ENCODE assay signal across 9 mouse cellular contexts in the genomic region with DNA sequence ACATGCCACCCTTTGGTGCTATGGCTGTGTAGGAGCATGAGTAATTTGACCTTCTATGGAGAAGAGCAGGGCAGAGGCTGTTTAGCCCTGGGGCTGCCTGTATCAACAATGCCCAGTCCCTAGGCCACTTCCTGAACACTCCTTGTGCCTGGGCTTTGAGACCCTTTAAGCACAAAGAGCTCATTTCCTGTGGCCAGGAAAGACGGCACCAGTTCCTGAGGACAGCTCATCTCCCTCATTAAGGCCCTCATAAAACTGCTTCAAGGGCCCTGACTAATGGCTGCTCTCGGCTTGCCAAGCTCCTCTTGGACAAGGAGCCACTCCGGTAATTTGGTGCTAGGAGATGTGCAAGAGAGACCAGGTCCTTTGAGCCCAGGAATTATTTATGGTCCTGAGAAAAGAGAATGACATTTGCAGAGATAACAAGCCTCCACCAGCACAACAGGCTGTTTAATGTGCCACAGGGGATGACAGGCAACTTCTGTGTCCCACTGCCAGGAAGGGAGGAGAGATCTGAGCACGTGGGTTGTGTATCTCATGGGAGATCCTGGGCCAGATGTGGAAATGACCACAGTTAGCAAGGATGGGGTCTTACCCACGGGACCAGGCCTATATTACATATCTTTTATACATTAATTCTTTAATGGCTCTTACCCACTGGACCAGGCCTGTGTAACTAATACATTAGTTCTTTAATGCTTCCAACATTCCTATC. TPM values are rescaled to one million over a fixed set of nuclear protein-coding genes. Genes with fewer than 3 reads are reported as not detected.
DNase-seq lines count a peak whose midpoint lies in the region; ATAC-seq and TF ChIP-seq lines count a peak whose summit lies in the region.
"Had no signal": no experiment of that assay in that cellular context is flagged by ENCODE, and none has a peak within 500 bp of the region (broad histone marks: within the 10 kb centered on the region; RNA-seq: fewer than 3 reads in every experiment).

No protein-coding gene starts in this region.

- TF ChIP-seq CTCF in liver, postnatal 0 days (IDR thresholded peaks at IDR 0.05; ENCODE audit: low read depth), result no peak

- H3K27me3 ChIP-seq in liver, embryonic 11.5 days (replicated peaks; ENCODE audit: control insufficient read depth, insufficient read depth, low read length), result peaks cover 3% of the 10 kb centered on the region; the same call in 1 of the 2 replicates
- H3K27me3 ChIP-seq in liver, postnatal 0 days (ENCODE audit: insufficient read depth, low read length), result no peaks in the 10 kb centered on the region
- H3K27me3 ChIP-seq in hindbrain, embryonic 13.5 days, result 0 out of 2 replicates have a peak, but pooled peaks cover 4% of the 10 kb centered on the region
- no peaks in the 10 kb centered on the region for H3K27me3 ChIP-seq in midbrain, embryonic 14.5 days (ENCODE audit: control insufficient read depth, insufficient read depth, low read length)

- no peak for ATAC-seq in liver, embryonic 11.5 days (replicated peaks; ENCODE audit: low FRiP score)
- ATAC-seq in liver, postnatal 0 days, result no peak
- no peak for ATAC-seq in hindbrain, embryonic 13.5 days (ENCODE audit: low FRiP score)
- ATAC-seq in midbrain, embryonic 14.5 days (ENCODE audit: low FRiP score, low TSS enrichment), result no peak

- no peaks in the 10 kb centered on the region for H3K36me3 ChIP-seq in liver, embryonic 11.5 days (ENCODE audit: control insufficient read depth, insufficient read depth, low read length)
- H3K36me3 ChIP-seq in liver, postnatal 0 days (replicated peaks; ENCODE audit: insufficient read depth, low read length), result no peaks in the 10 kb centered on the region
- H3K36me3 ChIP-seq in hindbrain, embryonic 13.5 days, result no peaks in the 10 kb centered on the region
- no peaks in the 10 kb centered on the region for H3K36me3 ChIP-seq in midbrain, embryonic 14.5 days (ENCODE audit: control insufficient read depth, insufficient read depth, low read length)

- peak; percentile 28 for DNase-seq in adrenal gland, adult 8-10 months
- no peak for DNase-seq in adrenal gland, postnatal 4 days (ENCODE audit: low spot score in 2 of 2)
- no peak for DNase-seq in liver, embryonic 11.5 days (ENCODE audit: low spot score)
- DNase-seq in liver, postnatal 0 days, result no peak
- peak; percentile 18 for DNase-seq in midbrain, embryonic 14.5 days
- DNase-seq in ovary, postnatal 10 days (ENCODE audit: low spot score), result no peak
- DNase-seq in frontal cortex, postnatal 14 days (ENCODE audit: low spot score in 2 of 2), result no peak
- DNase-seq: gastrocnemius, postnatal 10 days had no signal

- 30% methylated on average over 5 of the region's 5 CpGs for WGBS in liver, embryonic 11.5 days
- 46% methylated on average over 5 of the region's 5 CpGs for WGBS in liver, postnatal 0 days (ENCODE audit: insufficient replicate concordance)
- 38% methylated on average over 5 of the region's 5 CpGs for WGBS in hindbrain, embryonic 13.5 days
- 45% methylated on average over 5 of the region's 5 CpGs for WGBS in midbrain, embryonic 14.5 days

- no peak overlapping the region for H3K9ac ChIP-seq in liver, embryonic 11.5 days (ENCODE audit: low read depth, low read length)
- no peak overlapping the region for H3K9ac ChIP-seq in liver, postnatal 0 days (replicated peaks)
- no peak overlapping the region for H3K9ac ChIP-seq in hindbrain, embryonic 13.5 days
- H3K9ac ChIP-seq in midbrain, embryonic 14.5 days (replicated peaks; ENCODE audit: low read length), result no peak overlapping the region

- H3K4me2 ChIP-seq in liver, embryonic 11.5 days, result no peak overlapping the region
- no peak overlapping the region for H3K4me2 ChIP-seq in liver, postnatal 0 days (ENCODE audit: low read depth, low read length)
- no peak overlapping the region for H3K4me2 ChIP-seq in hindbrain, embryonic 13.5 days
- H3K4me2 ChIP-seq in midbrain, embryonic 14.5 days (ENCODE audit: low read length), result no peak overlapping the region

- TF ChIP-seq EP300 in liver, postnatal 0 days (IDR thresholded peaks at IDR 0.05; ENCODE audit: low read depth), result no peak

- H3K9me3 ChIP-seq in liver, embryonic 11.5 days (ENCODE audit: control insufficient read depth, low read length), result no peaks in the 10 kb centered on the region
- no peaks in the 10 kb centered on the region for H3K9me3 ChIP-seq in liver, postnatal 0 days (ENCODE audit: low read length)
- H3K9me3 ChIP-seq in hindbrain, embryonic 13.5 days, result no peaks in the 10 kb centered on the region
- no peaks in the 10 kb centered on the region for H3K9me3 ChIP-seq in midbrain, embryonic 14.5 days (ENCODE audit: control insufficient read depth, low read length)

- H3K4me1 ChIP-seq in liver, embryonic 11.5 days (replicated peaks; ENCODE audit: control insufficient read depth, insufficient read depth, low read length), result peaks cover 14% of the 10 kb centered on the region
- H3K4me1 ChIP-seq in liver, postnatal 0 days (ENCODE audit: insufficient read depth), result peaks cover 21% of the 10 kb centered on the region
- H3K4me1 ChIP-seq in hindbrain, embryonic 13.5 days (replicated peaks), result peaks cover 49% of the 10 kb centered on the region
- H3K4me1 ChIP-seq in midbrain, embryonic 14.5 days (ENCODE audit: control insufficient read depth, insufficient read depth, low read length), result peaks cover 31% of the 10 kb centered on the region

- H3K4me3 ChIP-seq in liver, embryonic 11.5 days (ENCODE audit: low read depth, low read length), result no peak overlapping the region
- no peak overlapping the region for H3K4me3 ChIP-seq in liver, postnatal 0 days (ENCODE audit: low read depth, low read length)
- no peak overlapping the region for H3K4me3 ChIP-seq in hindbrain, embryonic 13.5 days
- H3K4me3 ChIP-seq in midbrain, embryonic 14.5 days (replicated peaks; ENCODE audit: low read depth, low read length), result no peak overlapping the region

- H3K27ac ChIP-seq in liver, embryonic 11.5 days (ENCODE audit: low read depth, low read length), result peak overlapping the region; percentile 38; the same call in 1 of the 2 replicates
- H3K27ac ChIP-seq in liver, postnatal 0 days (ENCODE audit: low read depth), result no peak overlapping the region
- H3K27ac ChIP-seq in hindbrain, embryonic 13.5 days, result peak overlapping the region; percentile 71
- H3K27ac ChIP-seq in midbrain, embryonic 14.5 days (replicated peaks; ENCODE audit: low read depth, low read length), result no peak overlapping the region; the same call in 1 of the 2 replicates

RNA-seq across cellular contexts. Expression of a gene that starts 1.8 kb away (rescaled TPM):
- 10 to 100 TPM; 73.1 to 83.0 (median 79.9) TPM for total RNA-seq in adrenal gland, adult 8-10 months (2022)
- total RNA-seq in adrenal gland, postnatal 4 days (2021), result 10 to 100 TPM; 91.8 to 95.1 TPM
- polyA plus RNA-seq in liver, embryonic 11.5 days (2014; fragmentation: Nextera tagmentation; extraction: Ambion mirVana), result 39.3 and 40.4 TPM in 2 replicates
- 14.6 and 18.7 TPM in 2 replicates for polyA plus RNA-seq in liver, postnatal 0 days (2015; fragmentation: Nextera tagmentation; extraction: Ambion mirVana)
- 31.3 and 35.8 TPM in 2 replicates for polyA plus RNA-seq in hindbrain, embryonic 13.5 days (2015; fragmentation: Nextera tagmentation; extraction: Ambion mirVana)
- polyA plus RNA-seq in midbrain, embryonic 14.5 days (2014; fragmentation: Nextera tagmentation; extraction: Ambion mirVana), result 48.4 and 54.2 TPM in 2 replicates

RNA-seq across cellular contexts. Expression of a gene that starts 34.3 kb away (rescaled TPM):
- 1 to 10 TPM in 2 of 4 experiments, under 1 TPM in 2; 0.63 to 3.3 (median 1.6) TPM for total RNA-seq in adrenal gland, adult 8-10 months (2022)
- total RNA-seq in adrenal gland, postnatal 4 days (2021), result 1 to 10 TPM in 1 of 2 experiments, under 1 TPM in 1; 0.87 to 1.4 TPM
- 0.81 and 0.88 TPM in 2 replicates for polyA plus RNA-seq in liver, embryonic 11.5 days (2014; fragmentation: Nextera tagmentation; extraction: Ambion mirVana)
- polyA plus RNA-seq in liver, postnatal 0 days (2015; fragmentation: Nextera tagmentation; extraction: Ambion mirVana), result 1.9 and 2.3 TPM in 2 replicates
- 1.3 and 1.4 TPM in 2 replicates for polyA plus RNA-seq in hindbrain, embryonic 13.5 days (2015; fragmentation: Nextera tagmentation; extraction: Ambion mirVana)
- 0.61 and 1.2 TPM in 2 replicates for polyA plus RNA-seq in midbrain, embryonic 14.5 days (2014; fragmentation: Nextera tagmentation; extraction: Ambion mirVana)

RNA-seq across cellular contexts. Expression of a gene that starts 42.8 kb away (rescaled TPM):
- total RNA-seq in adrenal gland, adult 8-10 months (2022), result 10 to 100 TPM in 1 of 4 experiments, 1 to 10 TPM in 3; 5.5 to 13.4 (median 8.9) TPM
- 1 to 10 TPM; 5.9 to 7.6 TPM for total RNA-seq in adrenal gland, postnatal 4 days (2021)
- 2.4 and 3.9 TPM in 2 replicates for polyA plus RNA-seq in liver, embryonic 11.5 days (2014; fragmentation: Nextera tagmentation; extraction: Ambion mirVana)
- polyA plus RNA-seq in liver, postnatal 0 days (2015; fragmentation: Nextera tagmentation; extraction: Ambion mirVana), result 0.46 and 0.58 TPM in 2 replicates
- polyA plus RNA-seq in hindbrain, embryonic 13.5 days (2015; fragmentation: Nextera tagmentation; extraction: Ambion mirVana), result 4.6 and 5.9 TPM in 2 replicates
- polyA plus RNA-seq in midbrain, embryonic 14.5 days (2014; fragmentation: Nextera tagmentation; extraction: Ambion mirVana), result 3.2 and 3.7 TPM in 2 replicates

Comparison
In these comparisons a context has a peak if more than half of its experiments do, and no peak if none do; other contexts are left out.
1. DNase-seq: peak in adrenal gland, adult 8-10 months (single experiment) and midbrain, embryonic 14.5 days (single experiment); none in adrenal gland, postnatal 4 days (0 of 2), liver, embryonic 11.5 days (single experiment), liver, postnatal 0 days (single experiment), ovary, postnatal 10 days (single experiment) and frontal cortex, postnatal 14 days (0 of 2).
2. H3K27ac ChIP-seq: peak in liver, embryonic 11.5 days (single experiment) and hindbrain, embryonic 13.5 days (single experiment); none in liver, postnatal 0 days (single experiment) and midbrain, embryonic 14.5 days (single experiment).